Mouse (Mus musculus) T-helper 17 cell (primary cell): Measurements from ENCODE around the gene Trim17.

ENCODE experiments used
- in situ Hi-C, 2 experiments: fragments of 300-600 bp; cut with MboI, MseI; formaldehyde crosslinking; loops; 1 replicate in 1 of 2; 2 replicates in 1 of 2; pipeline ENCODE4 v1.15.1; 2025; ENCODE audit warnings: high pct_unique_total_duplicates in 2 of 2

Gene Trim17

GRCm38 (mm10) chr11:58967346-58967745 is 12.9 kb downstream of the Trim17 start:
- in situ Hi-C loops = no loop called here

GRCm38 (mm10) chr11:58968551-58968950 is 14.1 kb downstream of the Trim17 start:
- in situ Hi-C loops = no loop called here

- in situ Hi-C loops = no loop called here
Measured at GRCm38 (mm10) chr11:58969027-58969426, 14.5 kb downstream of the Trim17 start.

GRCm38 (mm10) chr11:58969659-58970058 is 15.2 kb downstream of the Trim17 start:
- in situ Hi-C loops = loop anchor here in 1 of 2 experiments (10.0 kb wide), 1 partner anchor 875 kb away; no protein-coding TSS in a partner anchor

- in situ Hi-C loops = loop anchor here in 1 of 2 experiments (10.0 kb wide), 1 partner anchor 874 kb away; no protein-coding TSS in a partner anchor
Measured at GRCm38 (mm10) chr11:58970831-58971530, 16.5 kb downstream of the Trim17 start.

DNA sequence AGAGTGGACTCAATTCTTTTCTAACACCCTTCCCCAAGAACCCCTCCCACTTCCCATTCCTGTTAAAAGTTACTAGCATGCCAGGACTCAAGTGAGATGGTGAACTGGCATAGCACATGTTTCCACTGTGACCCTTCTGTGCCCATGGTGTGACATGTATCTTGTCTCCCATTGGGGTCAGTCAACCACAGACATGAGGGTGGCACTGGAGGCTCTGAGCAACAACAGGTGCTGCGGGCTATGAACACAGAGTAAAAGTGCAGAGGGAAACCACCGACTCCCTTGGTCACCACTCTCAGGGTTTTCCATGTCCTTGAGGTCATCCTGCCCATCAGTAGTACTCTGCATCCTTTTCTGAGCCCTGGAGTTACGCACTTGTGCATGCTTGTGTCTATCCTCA is 17.3 kb downstream of the Trim17 start:
- in situ Hi-C loops = loop anchor here in 1 of 2 experiments (10.0 kb wide), 1 partner anchor 873 kb away; no protein-coding TSS in a partner anchor

- in situ Hi-C loops = loop anchor here in 1 of 2 experiments (10.0 kb wide), 1 partner anchor 870 kb away; no protein-coding TSS in a partner anchor
Measured at GRCm38 (mm10) chr11:58974414-58974813, 19.9 kb downstream of the Trim17 start.

GRCm38 (mm10) chr11:58977150-58977549 is 22.7 kb downstream of the Trim17 start:
- in situ Hi-C loops = loop anchor here in 1 of 2 experiments (10.0 kb wide), 1 partner anchor 868 kb away; no protein-coding TSS in a partner anchor

- in situ Hi-C loops = loop anchor here in 1 of 2 experiments (10.0 kb wide), 1 partner anchor 867 kb away; no protein-coding TSS in a partner anchor
Measured at GRCm38 (mm10) chr11:58977607-58978026, 23.1 kb downstream of the Trim17 start.

DNA sequence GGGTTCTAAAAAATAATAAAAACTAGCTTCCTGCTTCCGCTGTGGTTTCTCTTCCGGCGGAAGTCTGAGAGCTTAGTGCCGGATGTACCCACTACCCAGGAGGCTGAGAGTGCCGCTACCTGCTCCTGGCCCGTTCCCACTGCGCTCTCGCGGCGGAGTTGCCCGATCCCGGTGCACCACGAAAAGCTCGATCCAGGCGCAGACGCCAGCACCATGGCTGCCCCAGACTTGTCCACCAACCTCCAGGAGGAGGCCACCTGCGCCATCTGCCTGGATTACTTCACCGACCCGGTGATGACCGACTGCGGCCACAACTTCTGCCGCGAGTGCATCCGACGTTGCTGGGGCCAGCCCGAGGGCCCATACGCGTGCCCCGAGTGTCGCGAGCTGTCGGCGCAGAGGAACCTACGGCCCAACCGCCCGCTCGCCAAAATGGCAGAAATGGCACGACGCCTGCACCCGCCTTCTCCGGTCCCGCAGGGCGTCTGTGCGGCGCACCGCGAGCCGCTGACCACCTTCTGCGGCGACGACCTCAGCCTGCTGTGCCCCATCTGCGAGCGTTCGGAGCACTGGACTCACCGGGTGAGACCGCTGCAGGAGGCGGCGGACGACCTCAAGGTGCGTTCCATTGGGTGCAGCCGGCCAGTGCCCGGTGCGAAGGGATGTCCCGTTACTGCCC is 23.7 kb downstream of the Trim17 start, which contains the start of gene Trim11:
TSS of gene Trim11 (plus strand) at position 67 of the 679 bp plus-strand sequence.
- in situ Hi-C loops = loop anchor here in 1 of 2 experiments (10.0 kb wide), 1 partner anchor 867 kb away; no protein-coding TSS in a partner anchor

GRCm38 (mm10) chr11:58978706-58979030 is 24.2 kb downstream of the Trim17 start:
- in situ Hi-C loops = loop anchor here in 1 of 2 experiments (10.0 kb wide), 1 partner anchor 866 kb away; no protein-coding TSS in a partner anchor

DNA sequence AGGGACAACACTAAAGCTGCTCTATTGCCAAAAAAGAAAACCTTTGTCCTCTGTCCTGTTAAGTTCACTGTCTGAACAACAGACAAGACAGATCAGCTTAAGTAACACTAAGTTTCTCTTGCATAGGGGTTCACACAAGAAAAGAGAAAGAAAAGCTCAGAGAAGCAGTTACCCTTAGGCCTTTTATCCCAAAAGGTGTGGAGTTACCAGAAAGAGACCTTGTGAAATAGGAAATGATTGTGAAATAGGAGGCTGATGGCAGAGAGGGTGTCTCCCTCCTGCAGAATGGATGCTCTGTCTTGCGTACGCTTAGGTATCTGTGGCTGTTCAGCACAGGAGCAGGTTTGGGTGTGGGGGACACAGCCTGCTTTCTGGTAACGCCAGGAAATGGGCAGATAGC is 24.7 kb downstream of the Trim17 start:
- in situ Hi-C loops = loop anchor here in 1 of 2 experiments (10.0 kb wide), 1 partner anchor 866 kb away; no protein-coding TSS in a partner anchor

DNA sequence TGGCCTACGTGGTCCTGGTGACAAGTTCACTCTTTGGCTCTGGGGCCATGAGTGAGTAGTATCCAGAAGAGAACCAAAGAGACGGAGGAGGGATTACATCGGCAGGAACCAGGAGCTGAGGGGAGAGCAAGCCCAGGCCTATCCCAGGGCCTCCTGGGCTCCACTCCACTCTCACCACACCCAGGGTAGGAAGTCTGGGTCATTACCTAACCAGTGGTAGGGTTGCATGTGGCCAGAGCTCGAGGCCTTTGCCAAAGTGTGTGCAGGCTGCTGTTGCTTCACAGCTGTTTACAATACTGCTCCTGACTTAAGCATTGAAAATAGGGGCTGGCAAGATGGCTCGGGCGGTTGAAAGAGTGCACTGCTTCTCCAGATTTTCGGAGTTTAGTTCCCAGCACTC is 25.2 kb downstream of the Trim17 start:
- in situ Hi-C loops = loop anchor here in 1 of 2 experiments (10.0 kb wide), 1 partner anchor 865 kb away; no protein-coding TSS in a partner anchor

- in situ Hi-C loops = no loop called here
Measured at GRCm38 (mm10) chr11:58980381-58980990, 26.0 kb downstream of the Trim17 start.

GRCm38 (mm10) chr11:58981541-58982447 is 27.3 kb downstream of the Trim17 start:
- in situ Hi-C loops = no loop called here

- in situ Hi-C loops = no loop called here
Measured at GRCm38 (mm10) chr11:58982471-58983097, 28.1 kb downstream of the Trim17 start.

GRCm38 (mm10) chr11:58983691-58984341 is 29.3 kb downstream of the Trim17 start:
- in situ Hi-C loops = no loop called here

GRCm38 (mm10) chr11:58984657-58985056 is 30.2 kb downstream of the Trim17 start:
- in situ Hi-C loops = no loop called here

DNA sequence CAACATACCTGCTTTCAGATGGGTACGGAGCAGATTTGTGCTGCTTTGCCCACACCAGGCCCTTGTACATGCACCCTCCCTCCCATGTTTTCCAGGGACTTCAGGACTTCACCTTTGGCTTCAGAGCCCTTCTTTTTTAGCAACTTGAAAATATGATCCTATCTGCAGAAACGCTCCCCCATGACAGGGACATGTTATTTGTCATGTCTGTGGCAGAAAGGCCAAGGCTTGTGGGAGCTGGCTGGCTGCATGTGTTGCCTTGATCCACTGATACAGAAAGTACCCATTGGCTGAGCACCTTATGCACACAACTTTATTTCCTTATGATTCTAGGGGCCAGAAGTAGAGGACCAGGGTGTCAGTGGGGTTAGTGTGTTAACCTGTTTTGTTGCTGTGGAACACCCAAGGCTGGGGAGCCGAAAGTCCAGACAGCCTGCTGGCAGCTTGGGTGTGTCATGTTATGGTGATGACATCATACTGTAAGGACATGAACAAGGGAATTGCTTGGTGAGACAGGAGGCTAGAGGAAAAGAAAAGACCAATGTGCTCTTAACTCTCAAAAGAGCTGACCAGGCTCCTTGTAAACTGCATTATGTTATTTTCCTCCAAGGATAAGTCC is 30.9 kb downstream of the Trim17 start:
- in situ Hi-C loops = no loop called here
